In genomic region chr16:92899704-92900103, GRCm38 (mm10) we compare ENCODE assay signal across 23 mouse cellular contexts.
"Had no signal": no experiment of that assay in that cellular context is flagged by ENCODE, and none has a peak within 500 bp of the region (broad histone marks: within the 10 kb centered on the region; RNA-seq: fewer than 3 reads in every experiment).

No protein-coding gene starts in this region.

- H3K27me3 ChIP-seq: limb, embryonic 13.5 days; lung, embryonic 15.5 days; midbrain, embryonic 13.5 days; neural tube, embryonic 12.5 days; neural tube, embryonic 15.5 days had no signal

- H3K36me3 ChIP-seq: kidney, embryonic 15.5 days; limb, embryonic 10.5 days; limb, embryonic 13.5 days; liver, embryonic 12.5 days; liver, embryonic 15.5 days; lung, embryonic 15.5 days; midbrain, embryonic 10.5 days; midbrain, embryonic 13.5 days; neural tube, embryonic 12.5 days; neural tube, embryonic 15.5 days had no signal

- H3K9me3 ChIP-seq: kidney, embryonic 15.5 days; limb, embryonic 10.5 days; limb, embryonic 13.5 days; liver, embryonic 12.5 days; liver, embryonic 15.5 days; lung, embryonic 15.5 days; megakaryocyte, embryonic 14.5 days; midbrain, embryonic 10.5 days; midbrain, embryonic 13.5 days; neural tube, embryonic 12.5 days; neural tube, embryonic 15.5 days had no signal

- H3K4me2 ChIP-seq: kidney, embryonic 15.5 days; limb, embryonic 13.5 days; liver, embryonic 12.5 days; liver, embryonic 15.5 days; lung, embryonic 15.5 days; midbrain, embryonic 13.5 days; neural tube, embryonic 12.5 days; neural tube, embryonic 15.5 days had no signal

- DNase-seq: kidney, adult 11 months; kidney, adult 8-10 months; kidney, postnatal 10 days; kidney, postnatal 36 days; liver; lung, adult 18-20 months; lung, postnatal 10 days; lung, postnatal 36 days; retina, postnatal 1 day; thymus, adult 2 months; thymus, postnatal 25 days had no signal

- H3K9ac ChIP-seq: kidney, embryonic 15.5 days; limb, embryonic 13.5 days; liver, embryonic 12.5 days; liver, embryonic 15.5 days; lung, embryonic 15.5 days; midbrain, embryonic 13.5 days; neural tube, embryonic 12.5 days; neural tube, embryonic 15.5 days had no signal

- H3K4me3 ChIP-seq: kidney, embryonic 15.5 days; limb, embryonic 10.5 days; limb, embryonic 13.5 days; liver, embryonic 12.5 days; liver, embryonic 15.5 days; lung, embryonic 15.5 days; megakaryocyte, embryonic 14.5 days; midbrain, embryonic 10.5 days; midbrain, embryonic 13.5 days; neural tube, embryonic 12.5 days; neural tube, embryonic 15.5 days had no signal

- H3K4me1 ChIP-seq: liver, embryonic 12.5 days; liver, embryonic 15.5 days; lung, embryonic 15.5 days; midbrain, embryonic 10.5 days; neural tube, embryonic 12.5 days; neural tube, embryonic 15.5 days had no signal

- H3K27ac ChIP-seq: kidney, embryonic 15.5 days; limb, embryonic 10.5 days; limb, embryonic 13.5 days; liver, embryonic 12.5 days; liver, embryonic 15.5 days; lung, embryonic 15.5 days; midbrain, embryonic 10.5 days; midbrain, embryonic 13.5 days; neural tube, embryonic 12.5 days; neural tube, embryonic 15.5 days; stomach, postnatal 0 days had no signal

- ATAC-seq: liver, embryonic 12.5 days; midbrain, embryonic 13.5 days had no signal
